Mouse (Mus musculus) lung, adult 18-20 months (tissue): ENCODE results near the gene St6galnac6.

Experiments
- DNase-seq, 2 experiments: peaks; one replicate each; pipeline ENCODE4 v3.0.0; 2022; ENCODE audit warnings: mixed read lengths in 2 of 2

St6galnac6 gene

DNA sequence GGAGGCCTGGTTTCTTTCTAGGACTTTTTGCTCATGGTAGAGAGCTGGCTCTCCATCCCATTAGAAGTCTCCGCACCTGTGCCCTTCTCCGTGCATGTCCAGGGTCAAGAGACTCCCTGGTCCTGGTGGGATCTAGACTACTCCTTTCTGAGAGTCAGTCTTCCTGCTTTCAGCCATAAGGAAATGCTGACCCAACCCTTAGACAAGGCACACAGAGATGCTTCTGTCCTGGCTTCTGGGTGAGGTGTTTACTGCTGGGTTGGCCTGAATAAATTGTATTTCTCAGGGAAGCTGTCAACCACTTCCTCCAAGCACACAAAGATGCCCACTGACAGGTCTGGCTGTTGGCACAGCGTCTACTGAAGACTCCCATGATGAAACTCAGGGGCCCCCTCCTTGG lies at the start of gene St6galnac6:
Gene St6galnac6, plus strand, starts transcription at position 301 of the 400 bp plus-strand sequence.
- DNase-seq, result no peak

- DNase-seq, result peak; percentile 51 to 54
Observed at GRCm38 (mm10) chr2:32549764-32550163, 49.7 kb upstream of the St6galnac6 start.

GRCm38 (mm10) chr2:32551236-32551635 lies 48.3 kb upstream of the St6galnac6 start:
- DNase-seq, result no peak

DNA sequence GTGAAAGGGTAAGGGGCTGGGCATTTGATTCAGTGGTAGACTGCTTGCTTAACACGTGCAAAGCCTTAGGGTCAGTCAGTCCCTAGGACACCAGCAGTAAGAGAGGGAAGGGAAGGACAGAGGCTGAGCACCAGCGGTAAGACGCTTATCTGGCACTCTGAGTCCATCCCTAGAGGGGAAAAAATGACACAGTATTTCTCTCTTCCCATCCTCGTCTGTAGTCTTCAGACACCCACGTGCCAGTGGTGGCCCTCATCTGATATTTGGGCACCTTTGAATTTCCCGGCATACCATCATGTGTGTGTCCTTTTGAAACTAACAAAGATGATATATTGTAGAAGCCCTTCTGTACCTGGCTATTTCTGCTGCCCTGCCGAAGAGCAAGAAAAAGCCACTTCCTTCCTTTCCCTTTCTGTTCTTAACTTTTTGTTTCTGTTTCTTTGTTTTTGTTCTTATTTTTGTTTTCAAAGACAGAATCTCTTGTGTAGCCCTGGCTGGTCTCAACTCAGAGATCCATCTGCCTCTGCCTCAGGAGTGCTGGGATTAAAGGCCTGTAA lies 45.8 kb upstream of the St6galnac6 start:
- DNase-seq, result no peak

GRCm38 (mm10) chr2:32555484-32555883 lies 44.0 kb upstream of the St6galnac6 start:
- peak; percentile 51 to 72 for DNase-seq

DNA sequence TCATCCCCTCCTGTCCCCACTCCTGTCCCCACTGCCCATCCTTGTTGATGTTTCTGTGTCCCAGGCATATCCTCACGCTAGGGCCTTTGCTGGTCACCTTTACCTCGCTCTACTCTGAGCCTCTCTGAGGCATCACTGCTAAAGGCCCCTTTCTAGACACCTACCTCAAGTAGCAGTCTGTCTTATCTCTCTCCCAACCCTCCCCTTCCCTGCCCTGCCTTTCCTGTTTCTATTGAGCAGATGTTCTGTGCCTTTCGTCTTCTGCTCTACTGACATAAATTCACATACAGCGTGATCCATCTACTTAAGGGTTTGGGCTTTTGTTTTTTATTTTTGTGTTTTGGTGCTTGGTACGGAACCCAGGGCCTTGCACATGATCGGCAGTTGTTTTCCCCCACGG lies 43.5 kb upstream of the St6galnac6 start:
- no peak for DNase-seq

DNA sequence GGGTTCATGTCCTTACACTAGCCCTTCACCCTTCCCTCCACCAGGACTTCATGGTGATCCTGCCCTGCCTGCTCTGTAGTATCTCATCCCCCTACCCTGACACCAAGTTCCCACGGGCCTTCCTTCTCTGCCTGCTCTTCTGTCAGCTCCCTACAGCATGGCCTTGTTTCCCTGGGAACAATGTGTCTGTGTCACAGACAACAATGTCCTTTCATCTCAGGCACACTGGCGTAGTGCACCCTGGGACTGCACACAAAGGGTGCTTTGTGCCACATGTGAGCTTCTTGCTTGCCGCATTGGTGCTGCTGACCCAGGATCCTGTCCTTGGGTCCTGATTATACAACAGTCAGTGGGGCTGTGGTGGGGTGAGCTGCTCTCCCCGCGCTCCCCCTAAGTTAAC lies 39.9 kb upstream of the St6galnac6 start:
- DNase-seq, result no peak

DNA sequence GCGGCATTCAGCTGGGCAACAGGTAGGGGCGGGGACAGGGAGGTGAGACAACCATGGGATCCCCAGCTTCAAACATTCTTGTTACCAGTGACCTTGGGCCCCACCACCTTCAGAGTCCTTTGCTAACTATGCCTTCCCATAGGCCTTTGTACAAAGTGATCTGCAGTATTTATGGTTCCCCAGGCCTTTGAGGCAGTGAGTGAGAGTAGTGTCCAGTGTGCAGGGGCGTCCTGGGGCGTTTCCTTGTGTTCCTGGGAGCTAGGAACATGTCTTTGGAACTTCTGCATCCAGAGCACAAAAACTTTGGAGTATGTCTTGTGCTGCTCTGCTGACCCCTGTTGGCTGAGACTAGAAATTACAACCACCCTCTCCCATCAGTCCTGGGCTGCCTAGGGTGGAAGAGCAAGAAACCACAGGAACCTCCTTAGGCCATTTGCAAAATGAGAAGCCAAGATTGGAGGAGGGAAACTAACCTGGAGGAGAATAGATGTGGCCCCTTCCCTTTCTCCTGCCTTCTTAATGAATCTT lies 32.9 kb upstream of the St6galnac6 start:
- DNase-seq, result peak; percentile 71 to 73

- DNase-seq, result no peak
Observed at GRCm38 (mm10) chr2:32568149-32568548, 31.4 kb upstream of the St6galnac6 start.

DNA sequence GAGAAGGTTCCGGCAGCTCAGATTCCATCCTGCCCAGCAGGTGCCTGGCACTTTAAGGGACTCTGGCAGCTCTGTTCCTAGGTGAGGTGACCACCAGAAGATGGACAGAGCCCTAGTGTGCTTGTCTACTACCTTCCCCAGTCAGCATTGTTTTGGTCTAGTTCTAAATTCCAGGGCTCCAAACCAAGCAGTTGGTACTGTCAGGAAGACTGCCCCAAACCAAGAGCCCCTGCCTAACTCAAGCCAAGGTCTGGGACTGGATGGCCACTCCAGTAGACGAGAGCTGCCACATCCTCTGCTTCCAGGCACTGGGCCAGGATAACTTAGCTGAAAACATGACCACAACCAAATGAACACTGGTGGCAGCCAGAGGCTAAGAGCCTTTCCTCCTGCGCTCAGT lies 30.6 kb upstream of the St6galnac6 start:
- DNase-seq, result no peak

GRCm38 (mm10) chr2:32570698-32571494 lies 28.6 kb upstream of the St6galnac6 start, which contains the start of gene Dpm2:
Dpm2 (plus strand) TSS chr2:32570858.
- DNase-seq, result peak; percentile 93 to 95

DNA sequence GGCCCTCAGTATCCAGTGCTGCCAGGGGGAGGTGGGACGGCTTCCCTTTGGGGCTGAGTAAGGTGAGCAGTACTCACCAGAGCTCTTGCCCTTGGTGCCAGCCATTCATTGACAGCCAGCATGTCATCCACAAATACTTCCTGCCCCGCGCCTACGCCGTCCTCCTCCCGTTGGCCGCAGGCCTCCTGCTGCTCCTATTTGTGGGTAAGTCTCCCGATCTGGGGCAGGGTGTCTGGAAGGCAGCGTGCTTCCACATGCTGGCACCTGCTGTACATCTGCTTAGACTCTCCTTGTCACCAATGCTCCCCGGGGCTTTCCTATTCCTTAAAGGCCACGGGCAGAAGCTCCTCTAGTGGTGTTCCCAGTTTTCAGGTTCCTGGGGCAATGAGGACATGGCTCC lies 27.3 kb upstream of the St6galnac6 start:
- DNase-seq, result no peak

DNA sequence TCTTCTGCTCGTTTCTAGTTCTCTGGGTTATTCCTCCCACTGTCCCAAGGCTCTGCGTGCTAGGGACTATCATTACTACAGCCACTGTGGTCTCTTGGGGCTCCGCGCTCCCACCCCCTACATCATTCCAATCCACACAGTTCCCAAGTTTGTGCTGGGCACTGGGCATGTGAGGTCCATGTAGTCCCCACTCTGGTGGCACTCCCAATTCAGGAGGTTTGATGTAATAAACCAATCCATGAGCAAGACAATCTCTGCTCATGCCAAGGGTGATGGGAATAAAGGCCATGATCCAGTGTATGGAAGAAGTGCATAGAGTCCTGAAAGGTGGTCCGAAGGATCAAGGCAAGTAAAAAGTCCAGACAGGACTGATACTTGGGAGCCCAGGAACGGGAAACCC lies 25.0 kb upstream of the St6galnac6 start, which contains the start of gene Pip5kl1:
Gene Pip5kl1, plus strand, starts transcription at position 301 of the 400 bp plus-strand sequence.
- no peak for DNase-seq

DNA sequence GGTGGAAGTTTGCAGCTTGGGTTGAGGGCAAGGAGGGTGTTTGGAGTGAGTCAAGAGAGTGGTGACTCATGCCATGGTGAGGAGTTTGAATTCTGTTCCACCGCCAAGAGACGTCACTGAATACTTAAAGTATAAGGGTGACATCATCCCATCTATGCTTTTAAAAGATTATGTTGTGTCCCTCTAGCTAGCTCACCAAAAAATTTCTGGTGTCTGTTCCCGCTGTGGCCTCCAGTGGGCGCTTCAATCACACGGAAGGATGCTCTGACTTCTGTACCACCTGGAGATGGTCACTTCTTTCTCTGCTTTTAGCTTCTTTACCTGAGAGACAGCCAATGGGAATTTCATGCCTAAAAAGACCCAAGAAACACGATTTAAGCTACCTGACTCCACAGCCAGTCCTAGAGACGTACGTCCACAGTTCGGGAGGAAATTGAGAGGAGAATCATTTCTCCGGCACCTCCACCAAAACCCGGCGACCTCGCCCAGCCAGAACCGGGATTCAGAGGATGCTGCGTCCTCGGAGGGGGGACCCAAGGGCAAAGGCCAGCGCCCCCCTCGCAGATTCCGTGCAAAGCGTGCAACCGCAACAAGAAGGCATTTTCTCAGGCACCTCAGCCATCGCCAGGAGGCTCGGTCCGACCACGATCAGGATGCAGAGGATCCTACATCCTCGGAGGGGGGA lies 24.5 kb upstream of the St6galnac6 start:
- DNase-seq, result peak; percentile 47 to 49

- no peak for DNase-seq
Observed at GRCm38 (mm10) chr2:32575586-32576160, 23.8 kb upstream of the St6galnac6 start, which contains the start of gene 9430097D07Rik. 9430097D07Rik (minus strand) TSS chr2:32575684.

DNA sequence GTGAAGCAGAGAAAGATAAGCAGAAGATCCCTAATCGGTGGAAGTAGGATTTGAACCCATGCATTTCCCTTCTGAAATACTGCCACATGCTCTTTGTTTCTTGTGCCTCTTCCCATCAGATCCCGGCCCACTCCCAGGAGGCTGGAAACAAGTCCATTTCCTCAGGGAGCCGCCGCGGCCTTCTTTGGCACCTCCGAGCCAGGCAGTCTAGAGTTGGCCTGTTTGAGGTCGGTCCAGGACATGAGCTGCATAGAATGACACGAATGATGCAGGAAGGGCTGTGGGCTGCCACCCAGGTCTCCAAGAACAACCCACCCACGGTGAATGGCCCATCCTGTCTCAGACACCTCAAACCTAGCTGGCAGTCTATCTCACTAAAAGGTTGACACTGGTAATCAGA lies 23.0 kb upstream of the St6galnac6 start:
- no peak for DNase-seq

DNA sequence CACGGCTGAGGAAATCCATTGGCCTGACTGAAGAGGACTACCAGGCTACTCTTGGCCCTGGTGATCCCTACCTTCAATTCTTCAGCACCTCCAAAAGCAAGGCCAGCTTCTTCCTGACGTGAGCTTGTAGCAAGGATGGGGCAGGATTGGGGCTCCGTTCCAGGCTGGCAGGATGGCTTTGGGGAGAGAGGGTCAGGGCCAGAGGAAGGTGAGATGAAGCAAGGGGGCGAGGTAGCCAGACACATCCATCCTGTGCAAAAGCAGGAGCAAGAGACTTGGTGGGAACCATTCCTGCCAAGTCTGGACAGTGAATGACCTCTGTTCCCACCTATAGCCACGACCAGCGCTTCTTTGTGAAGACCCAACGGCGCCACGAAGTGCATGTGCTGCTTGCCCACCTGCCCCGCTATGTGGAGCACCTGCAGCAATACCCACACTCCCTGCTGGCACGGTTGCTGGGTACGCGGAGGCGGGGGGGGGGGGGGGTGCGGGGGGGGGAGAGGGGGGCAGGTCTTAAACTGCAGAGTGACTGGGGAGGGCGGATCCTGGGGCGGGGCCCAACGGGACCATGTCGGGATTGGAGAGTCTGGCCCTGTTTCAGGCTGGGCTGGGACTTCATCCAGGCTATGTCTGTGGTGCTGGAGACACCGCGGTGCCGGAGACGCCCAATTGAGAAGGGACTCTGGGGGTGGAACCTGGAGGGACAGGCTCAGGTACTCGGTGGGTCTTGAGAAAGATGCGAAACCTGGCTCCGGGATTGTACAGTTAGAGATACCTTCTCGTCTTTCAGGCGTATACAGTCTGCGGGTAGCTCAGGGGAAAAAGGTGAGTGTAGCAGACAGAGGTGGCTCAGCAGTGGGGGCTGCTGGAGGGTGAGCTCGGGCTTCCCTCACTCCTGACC lies 21.1 kb upstream of the St6galnac6 start:
- peak; percentile 56 to 78 for DNase-seq

- DNase-seq, result peak; percentile 72
Observed at GRCm38 (mm10) chr2:32581450-32582095, 17.9 kb upstream of the St6galnac6 start.

DNA sequence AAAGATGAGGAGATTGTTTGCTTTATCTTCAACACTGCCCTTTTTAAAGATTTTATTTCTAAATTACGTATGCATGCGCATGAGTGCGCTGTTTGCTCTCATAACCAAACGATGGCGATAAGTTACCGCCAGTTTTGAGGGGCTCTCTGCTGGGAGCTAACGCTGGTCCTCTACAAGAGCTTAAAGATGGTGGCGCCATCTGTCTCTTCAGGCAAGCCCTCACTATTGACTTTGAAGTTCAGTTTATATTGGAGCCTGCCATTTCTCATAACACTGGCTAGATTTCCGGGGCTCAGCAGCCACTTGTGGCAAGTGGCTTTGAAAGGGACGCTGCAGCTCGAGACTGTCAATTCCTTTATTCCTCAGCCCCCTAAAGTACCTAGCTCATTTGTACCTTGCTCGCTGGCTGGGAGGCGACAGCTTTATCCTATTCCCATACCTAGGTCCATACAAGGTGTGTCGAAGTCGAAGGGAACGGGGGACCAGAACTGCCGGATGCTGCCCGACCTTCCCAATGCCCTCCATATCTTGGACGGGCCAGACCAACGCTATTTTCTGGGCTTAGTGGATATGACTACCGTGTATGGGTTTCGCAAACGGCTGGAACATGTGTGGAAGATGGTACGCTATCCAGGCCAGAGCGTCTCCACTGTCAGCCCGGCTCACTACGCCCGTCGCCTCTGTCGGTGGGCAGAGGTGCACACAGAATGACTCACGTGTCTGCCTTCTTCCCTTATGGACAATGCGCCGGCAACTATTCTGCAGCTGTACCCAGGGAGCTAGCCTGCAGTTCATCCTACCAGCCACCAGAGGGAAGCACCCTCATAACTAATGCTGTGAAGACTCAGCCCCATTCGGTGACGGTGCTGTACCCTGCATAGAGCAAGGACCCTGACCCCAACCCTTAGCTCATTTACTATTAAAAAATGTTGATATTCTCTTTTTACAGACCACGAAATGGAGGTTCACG lies 16.4 kb upstream of the St6galnac6 start:
- peak; percentile 79 to 84 for DNase-seq

DNA sequence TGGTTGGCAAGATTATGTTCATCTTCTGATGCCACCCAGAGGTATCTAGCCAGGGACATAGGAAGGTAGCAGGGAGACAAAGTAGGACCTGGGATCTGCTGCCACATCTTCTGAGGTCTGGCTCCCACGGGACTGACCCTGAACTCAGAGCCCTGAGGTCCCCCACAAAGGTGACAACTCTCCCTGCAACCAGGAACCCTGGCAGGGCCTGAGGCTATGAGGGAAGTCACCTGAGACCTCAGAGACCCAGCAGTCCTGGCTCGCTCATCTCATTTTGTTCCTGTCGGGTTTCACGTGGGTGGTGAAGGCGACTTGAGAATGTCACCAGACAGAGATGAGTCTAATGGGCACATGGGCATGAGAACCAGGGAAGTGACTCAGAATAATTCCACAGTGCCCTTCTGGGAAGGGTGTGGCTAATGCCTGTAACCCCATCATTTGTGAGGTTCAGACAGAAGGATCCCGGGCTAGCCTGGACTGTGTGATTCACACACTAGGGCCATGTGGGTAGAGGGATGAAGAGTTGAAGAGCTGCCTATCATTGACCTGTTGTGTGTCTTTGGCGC lies 14.3 kb upstream of the St6galnac6 start:
- no peak for DNase-seq
